Mouse (Mus musculus) erythroblast, embryonic 14.5 days (primary cell): ENCODE results near the gene Dnah8.

Source experiments
- GATA1 ChIP-seq: IDR thresholded peaks from 2 replicates; pipeline ENCODE4 v1.6.1; 2012; ENCODE audit warnings: low read length, inconsistent platforms, mixed read lengths
- TAL1 ChIP-seq: IDR thresholded peaks from 3 replicates; pipeline ENCODE4 v1.6.1; 2012; ENCODE audit warnings: low read length, inconsistent platforms, mixed read lengths

GRCm38 (mm10) chr17:30673023-30673422 lies 48.9 kb downstream of the Dnah8 start:
- TF ChIP-seq GATA1 = no peak
- no peak for TF ChIP-seq TAL1
